Mouse (Mus musculus) adrenal gland, postnatal 14 days (tissue): ENCODE data around the gene 9130204L05Rik. TPM values are rescaled to one million over a fixed set of nuclear protein-coding genes. Genes with fewer than 3 reads are reported as not detected.

ENCODE experiments used
- DNase-seq: peaks from one replicate; pipeline ENCODE4 v3.0.0; 2021; ENCODE audit warnings: mixed read lengths
- long read RNA-seq, 2 experiments: library from polyadenylated mRNA; stranded (forward); transcript quantifications; one replicate each; pipeline ENCODE4 v2.0.0; 2021
- total RNA-seq: library from RNA; stranded (reverse); gene quantifications from 2 replicates; pipeline ENCODE4 v1.2.3, GENCODE M21; 2021

Gene 9130204L05Rik
- total RNA-seq = not detected in 2 replicates
- long read RNA-seq, experiment 1 = 0 reads
- long read RNA-seq, experiment 2 = 0 reads

- no peak for DNase-seq
Measured at GRCm38 (mm10) chr3:91090703-91091102, at the start of gene 9130204L05Rik. TSS of gene 9130204L05Rik (minus strand) at chr3:91090803.

DNA sequence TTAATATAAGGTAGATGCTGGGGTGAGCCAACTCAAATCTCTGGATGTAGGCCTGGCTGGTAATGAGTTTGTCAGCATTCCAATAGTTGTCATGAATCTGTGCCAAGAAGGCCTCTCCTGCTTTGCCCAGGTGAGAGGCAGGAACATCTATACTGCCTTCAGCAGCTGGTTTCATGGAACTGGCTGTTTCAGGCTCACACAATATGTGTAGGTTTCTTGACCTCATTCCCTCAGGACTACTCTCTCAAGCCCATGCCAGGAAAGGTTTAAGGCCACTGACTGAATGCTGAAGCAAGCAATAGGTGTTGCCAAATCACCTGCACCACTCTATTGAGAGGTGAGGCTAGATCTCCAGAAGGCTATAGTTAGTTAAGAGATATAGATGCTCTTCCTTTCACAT, 18.1 kb upstream of the 9130204L05Rik start:
- no peak for DNase-seq

DNA sequence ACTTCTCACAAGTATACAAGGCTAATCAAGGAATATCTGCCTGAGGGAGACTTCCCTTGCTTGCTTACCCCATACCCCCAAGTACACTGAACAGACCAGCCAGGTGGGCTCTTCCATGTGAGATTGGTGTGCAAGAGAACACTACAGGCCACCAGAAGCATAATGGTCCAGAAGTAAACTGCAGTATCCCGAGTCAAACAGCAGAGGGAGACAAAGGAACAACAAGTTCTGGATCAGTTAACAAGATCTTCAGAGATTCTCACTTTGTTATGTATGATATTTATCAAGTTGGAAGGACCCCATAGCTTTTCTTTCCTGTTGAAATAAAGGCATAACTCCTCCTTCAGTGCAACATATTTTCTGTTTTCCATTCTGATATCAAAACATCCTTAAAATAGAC, 31.4 kb downstream of the 9130204L05Rik start:
- DNase-seq = no peak

DNA sequence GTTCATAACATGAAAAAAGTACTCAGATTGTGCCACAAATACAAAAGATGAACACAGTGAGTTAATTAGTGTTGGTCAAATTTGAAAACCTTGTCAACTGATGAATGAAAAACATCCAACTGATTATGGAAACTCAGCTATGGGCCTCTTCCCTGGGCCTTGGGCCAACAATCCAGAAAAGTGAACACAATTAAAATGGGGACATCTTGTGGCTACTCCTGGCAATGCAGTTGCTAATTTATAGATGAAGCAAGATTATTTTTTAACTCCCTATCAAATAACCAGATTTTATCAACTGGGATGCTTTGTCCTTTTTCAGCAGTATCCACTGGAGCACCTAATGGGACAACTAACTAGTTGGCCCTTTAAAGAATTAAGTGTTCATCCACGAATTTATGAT, 37.9 kb downstream of the 9130204L05Rik start:
- peak; percentile 22 for DNase-seq
